Mouse (Mus musculus): Measurements from ENCODE around the gene Scfd2. TPM values are rescaled to one million over a fixed set of nuclear protein-coding genes. Genes with fewer than 3 reads are reported as not detected.

The Scfd2 gene
- polyA plus RNA-seq, 1 experiment from 2014 or later, result 14.6 TPM

- Histone ChIP-seq H3K27ac (replicated peaks) (no peak overlapping the region), H3K4me1 (no peaks in the 10 kb centered on the region), H3K4me3 (no peak overlapping the region), H3K9me3 (replicated peaks) (no peaks in the 10 kb centered on the region), H3K36me3 (no peaks in the 10 kb centered on the region), H3K27me3 (ENCODE audit: low read depth, poor library complexity, severe bottlenecking) (no peaks in the 10 kb centered on the region)
- WGBS, result 82% methylated on average over 11 of the region's 11 CpGs
- DNase-seq (ENCODE audit: low spot score), result no peak
Observed at GRCm38 (mm10) chr5:74348079-74348870, 183.3 kb downstream of the Scfd2 start.

GRCm38 (mm10) chr5:74343045-74343444 is 188.5 kb downstream of the Scfd2 start:
- WGBS, result 67% methylated on average over 2 of the region's 2 CpGs
- Histone ChIP-seq H3K9me3 (replicated peaks) (no peaks in the 10 kb centered on the region), H3K36me3 (no peaks in the 10 kb centered on the region), H3K4me3 (no peak overlapping the region), H3K4me1 (no peaks in the 10 kb centered on the region; the same call in 1 of the 2 replicates), H3K27ac (replicated peaks) (no peak overlapping the region), H3K27me3 (ENCODE audit: low read depth, poor library complexity, severe bottlenecking) (no peaks in the 10 kb centered on the region)
- DNase-seq (ENCODE audit: low spot score), result no peak

GRCm38 (mm10) chr5:74342557-74342956 is 189.0 kb downstream of the Scfd2 start:
- no peaks in the 10 kb centered on the region for H3K9me3 ChIP-seq (replicated peaks)
- H3K27me3 ChIP-seq (ENCODE audit: low read depth, poor library complexity, severe bottlenecking), result no peaks in the 10 kb centered on the region
- no peak overlapping the region for H3K27ac ChIP-seq (replicated peaks)
- no peaks in the 10 kb centered on the region for H3K36me3 ChIP-seq
- no peak for DNase-seq (ENCODE audit: low spot score)
- no peak overlapping the region for H3K4me3 ChIP-seq
- H3K4me1 ChIP-seq, result peaks cover 5% of the 10 kb centered on the region

- H3K27ac ChIP-seq (replicated peaks), result no peak overlapping the region
- peaks cover 6% of the 10 kb centered on the region for H3K4me1 ChIP-seq
- H3K36me3 ChIP-seq, result no peaks in the 10 kb centered on the region
- no peaks in the 10 kb centered on the region for H3K27me3 ChIP-seq (ENCODE audit: low read depth, poor library complexity, severe bottlenecking)
- 84% methylated on average over 3 of the region's 3 CpGs for WGBS
- no peaks in the 10 kb centered on the region for H3K9me3 ChIP-seq (replicated peaks)
- DNase-seq (ENCODE audit: low spot score), result no peak
- no peak overlapping the region for H3K4me3 ChIP-seq
Observed at GRCm38 (mm10) chr5:74337491-74337890, 194.1 kb downstream of the Scfd2 start.

- Histone ChIP-seq H3K27me3 (ENCODE audit: low read depth, poor library complexity, severe bottlenecking) (no peaks in the 10 kb centered on the region), H3K27ac (replicated peaks) (no peak overlapping the region), H3K4me3 (no peak overlapping the region), H3K4me1 (peaks cover 6% of the 10 kb centered on the region), H3K36me3 (no peaks in the 10 kb centered on the region), H3K9me3 (replicated peaks) (no peaks in the 10 kb centered on the region)
- 93% methylated on average over 12 of the region's 12 CpGs for WGBS
- no peak for DNase-seq (ENCODE audit: low spot score)
Observed at GRCm38 (mm10) chr5:74336780-74337179, 194.8 kb downstream of the Scfd2 start.

GRCm38 (mm10) chr5:74333258-74333657 is 198.3 kb downstream of the Scfd2 start:
- DNase-seq (ENCODE audit: low spot score), result no peak
- Histone ChIP-seq H3K36me3 (no peaks in the 10 kb centered on the region), H3K4me1 (peaks cover 12% of the 10 kb centered on the region), H3K9me3 (replicated peaks) (no peaks in the 10 kb centered on the region), H3K27me3 (ENCODE audit: low read depth, poor library complexity, severe bottlenecking) (no peaks in the 10 kb centered on the region), H3K4me3 (no peak overlapping the region), H3K27ac (replicated peaks) (no peak overlapping the region)
- WGBS, result 79% methylated on average over 3 of the region's 3 CpGs

- 97% methylated on average over 6 of the region's 6 CpGs for WGBS
- Histone ChIP-seq H3K27me3 (ENCODE audit: low read depth, poor library complexity, severe bottlenecking) (no peaks in the 10 kb centered on the region), H3K4me3 (no peak overlapping the region), H3K4me1 (peaks cover 6% of the 10 kb centered on the region), H3K9me3 (replicated peaks) (no peaks in the 10 kb centered on the region), H3K27ac (replicated peaks) (no peak overlapping the region), H3K36me3 (no peaks in the 10 kb centered on the region)
- no peak for DNase-seq (ENCODE audit: low spot score)
Observed at GRCm38 (mm10) chr5:74326228-74326627, 205.3 kb downstream of the Scfd2 start.

GRCm38 (mm10) chr5:74321010-74321746 is 210.4 kb downstream of the Scfd2 start:
- Histone ChIP-seq H3K36me3 (no peaks in the 10 kb centered on the region), H3K27ac (replicated peaks) (no peak overlapping the region), H3K4me3 (no peak overlapping the region), H3K4me1 (peaks cover 4% of the 10 kb centered on the region), H3K27me3 (ENCODE audit: low read depth, poor library complexity, severe bottlenecking) (no peaks in the 10 kb centered on the region), H3K9me3 (replicated peaks) (no peaks in the 10 kb centered on the region)
- DNase-seq (ENCODE audit: low spot score), result no peak
- WGBS, result 87% methylated on average over 10 of the region's 10 CpGs

GRCm38 (mm10) chr5:74319551-74319950 is 212.0 kb downstream of the Scfd2 start:
- H3K36me3 ChIP-seq, result no peaks in the 10 kb centered on the region
- 0 out of 2 replicates have a peak, but pooled peaks cover under 1% of the 10 kb centered on the region for H3K27me3 ChIP-seq (ENCODE audit: low read depth, poor library complexity, severe bottlenecking)
- 84% methylated on average over 2 of the region's 2 CpGs for WGBS
- no peaks in the 10 kb centered on the region for H3K9me3 ChIP-seq (replicated peaks)
- no peak for DNase-seq (ENCODE audit: low spot score)
- no peak overlapping the region for H3K4me3 ChIP-seq
- H3K27ac ChIP-seq (replicated peaks), result no peak overlapping the region
- H3K4me1 ChIP-seq, result peaks cover 17% of the 10 kb centered on the region

GRCm38 (mm10) chr5:74317174-74317573 is 214.4 kb downstream of the Scfd2 start:
- 86% methylated on average over 3 of the region's 3 CpGs for WGBS
- no peaks in the 10 kb centered on the region for H3K36me3 ChIP-seq
- no peak overlapping the region for H3K27ac ChIP-seq (replicated peaks)
- peaks cover 22% of the 10 kb centered on the region for H3K27me3 ChIP-seq (ENCODE audit: low read depth, poor library complexity, severe bottlenecking)
- no peak for DNase-seq (ENCODE audit: low spot score)
- peaks cover 37% of the 10 kb centered on the region for H3K4me1 ChIP-seq
- H3K9me3 ChIP-seq (replicated peaks), result no peaks in the 10 kb centered on the region
- H3K4me3 ChIP-seq, result no peak overlapping the region

GRCm38 (mm10) chr5:74316333-74316945 is 215.1 kb downstream of the Scfd2 start:
- DNase-seq (ENCODE audit: low spot score), result no peak
- Histone ChIP-seq H3K27me3 (ENCODE audit: low read depth, poor library complexity, severe bottlenecking) (peaks cover 22% of the 10 kb centered on the region), H3K36me3 (no peaks in the 10 kb centered on the region), H3K4me3 (no peak overlapping the region), H3K27ac (replicated peaks) (no peak overlapping the region), H3K4me1 (peaks cover 44% of the 10 kb centered on the region), H3K9me3 (replicated peaks) (no peaks in the 10 kb centered on the region)
- 93% methylated on average over 11 of the region's 11 CpGs for WGBS

- 75% methylated on average over 12 of the region's 12 CpGs for WGBS
- peaks cover 22% of the 10 kb centered on the region for H3K27me3 ChIP-seq (ENCODE audit: low read depth, poor library complexity, severe bottlenecking)
- H3K4me1 ChIP-seq, result peaks cover 48% of the 10 kb centered on the region
- H3K4me3 ChIP-seq, result no peak overlapping the region
- H3K9me3 ChIP-seq (replicated peaks), result no peaks in the 10 kb centered on the region
- no peak for DNase-seq (ENCODE audit: low spot score)
- no peak overlapping the region for H3K27ac ChIP-seq (replicated peaks)
- no peaks in the 10 kb centered on the region for H3K36me3 ChIP-seq
Observed at GRCm38 (mm10) chr5:74315471-74316245, 215.9 kb downstream of the Scfd2 start.

Measured in midbrain, embryonic 10.5 days (tissue).